Mouse (Mus musculus): ENCODE measurements around the gene Grin1. TPM values are rescaled to one million over a fixed set of nuclear protein-coding genes. Genes with fewer than 3 reads are reported as not detected.

Grin1 gene
- polyA plus RNA-seq (2015; fragmentation: Nextera tagmentation; extraction: Ambion mirVana) = 19.1 and 21.5 TPM in 2 replicates

DNA sequence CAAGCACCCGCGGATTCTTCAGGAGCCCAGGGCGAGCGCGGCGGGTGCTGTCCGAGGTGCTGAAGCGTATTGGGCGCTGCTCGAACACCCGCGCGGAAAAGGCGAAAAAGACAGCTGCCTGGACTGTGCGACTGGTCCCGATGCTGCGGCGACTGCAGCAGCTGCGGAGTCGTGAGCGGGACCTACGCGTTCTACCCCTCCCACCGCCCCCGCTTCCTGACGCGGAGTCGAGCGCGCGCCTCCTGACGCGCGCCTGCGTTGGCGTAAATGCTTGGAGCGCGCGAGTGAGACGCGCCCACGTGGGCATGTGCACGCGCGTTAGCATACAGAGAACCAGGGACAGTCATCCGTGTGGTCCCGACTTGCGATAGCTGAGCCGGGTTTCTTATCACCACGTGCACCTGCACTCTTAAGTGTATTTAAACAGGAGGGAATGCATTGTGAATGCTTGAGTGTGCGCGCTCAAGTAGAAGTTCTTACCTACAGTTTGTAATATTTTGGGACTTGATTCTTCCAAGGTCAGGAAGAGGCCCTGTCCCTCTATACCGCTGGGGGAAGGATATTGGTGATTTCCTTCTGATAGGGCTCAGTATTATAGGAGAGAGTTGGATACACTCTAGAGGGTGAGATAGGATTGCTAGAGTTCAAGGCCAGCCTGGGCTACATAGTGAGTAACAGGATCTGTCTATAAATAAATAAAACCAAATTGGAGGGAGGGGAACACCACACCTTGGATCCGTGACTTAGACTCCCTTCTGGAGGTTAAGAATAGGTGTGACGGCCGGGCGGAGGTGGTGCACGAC lies at the start of gene Grin1:
Gene Grin1 (minus strand): TSS at position 217 of the 803 bp plus-strand sequence.
- peak; percentile 81 for ATAC-seq (replicated peaks)
- Histone ChIP-seq H3K4me1 (peaks cover 14% of the 10 kb centered on the region; the same call in 1 of the 2 replicates), H3K36me3 (no peaks in the 10 kb centered on the region), H3K9ac (replicated peaks) (peak within 1 kb of the TSS; percentile 63), H3K27ac (replicated peaks) (peak within 1 kb of the TSS; percentile 78), H3K4me2 (replicated peaks) (peak within 1 kb of the TSS; percentile 78), H3K9me3 (no peaks in the 10 kb centered on the region), H3K27me3 (peaks cover 42% of the 10 kb centered on the region), H3K4me3 (peak within 1 kb of the TSS; percentile 62)
- WGBS = 9% methylated on average over 58 of the region's 58 CpGs

DNA sequence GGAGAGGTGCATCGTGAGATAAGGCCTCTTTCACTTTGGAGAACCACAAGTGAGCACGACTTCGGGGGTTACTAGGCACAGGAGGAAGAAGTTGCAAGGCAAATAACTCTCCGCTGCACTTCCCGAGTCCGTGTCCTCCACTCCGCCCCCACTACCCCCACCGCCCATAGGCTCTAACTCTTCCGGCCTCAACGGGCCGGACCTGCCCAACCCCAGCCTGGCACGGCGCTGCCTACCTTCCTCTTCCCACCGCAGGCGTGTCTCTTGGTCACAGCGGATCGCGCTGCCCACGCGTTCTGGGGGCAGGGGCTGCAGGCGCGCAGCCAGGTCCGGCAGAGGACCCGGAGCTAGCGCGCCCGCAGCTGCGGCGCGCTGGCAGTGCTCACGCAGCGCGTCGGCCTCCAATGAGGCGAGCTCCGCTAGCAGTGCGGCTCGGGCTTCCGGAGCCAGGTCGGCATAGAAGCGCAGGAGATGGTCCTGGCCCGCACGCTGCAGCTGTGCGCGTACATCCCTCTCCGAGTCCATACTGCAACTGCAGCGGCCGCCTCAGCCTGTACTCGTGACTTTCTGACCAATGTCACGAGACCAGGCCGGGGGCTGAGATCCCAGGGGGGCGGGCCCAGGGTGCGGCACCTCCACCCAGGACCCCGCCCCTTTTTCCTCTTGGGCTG lies 46.2 kb upstream of the Grin1 start, which contains the start of gene Uap1l1:
Gene Uap1l1 (minus strand): TSS at position 592 of the 671 bp plus-strand sequence.
- Histone ChIP-seq H3K36me3 (no peaks in the 10 kb centered on the region), H3K27me3 (peaks cover 33% of the 10 kb centered on the region), H3K9me3 (no peaks in the 10 kb centered on the region), H3K27ac (replicated peaks) (no peak within 1 kb of the TSS), H3K9ac (replicated peaks) (peak within 1 kb of the TSS; percentile 52), H3K4me2 (replicated peaks) (peak within 1 kb of the TSS; percentile 81), H3K4me3 (peak within 1 kb of the TSS; percentile 45), H3K4me1 (peaks cover 10% of the 10 kb centered on the region)
- WGBS = under 1% methylated on average over 54 of the region's 54 CpGs
- ATAC-seq (replicated peaks) = peak; percentile 83

DNA sequence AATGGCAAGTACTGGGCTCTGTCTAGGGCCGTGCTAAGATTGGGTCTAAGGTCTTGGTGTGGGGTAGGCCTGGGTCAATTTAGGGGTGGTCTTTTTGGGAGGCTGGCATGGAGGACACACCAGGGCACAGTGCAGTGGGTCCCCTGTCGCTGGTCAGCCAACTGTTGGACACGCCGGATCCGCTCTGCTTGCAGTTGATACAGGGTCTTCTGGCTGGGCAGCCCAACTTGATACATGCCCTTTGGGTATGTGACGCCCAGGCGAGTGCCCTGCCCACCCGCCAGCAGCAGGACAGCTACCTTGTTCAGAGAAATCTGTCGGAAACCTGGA lies 45.7 kb upstream of the Grin1 start:
- Histone ChIP-seq H3K4me2 (replicated peaks) (peak overlapping the region; percentile 81), H3K27me3 (peaks cover 33% of the 10 kb centered on the region), H3K9ac (replicated peaks) (peak overlapping the region; percentile 52; the same call in 1 of the 2 replicates), H3K4me3 (peak overlapping the region; percentile 45), H3K4me1 (peaks cover 10% of the 10 kb centered on the region), H3K9me3 (no peaks in the 10 kb centered on the region), H3K36me3 (no peaks in the 10 kb centered on the region), H3K27ac (replicated peaks) (no peak overlapping the region)
- 34% methylated on average over 9 of the region's 9 CpGs for WGBS
- no peak for ATAC-seq (replicated peaks)

DNA sequence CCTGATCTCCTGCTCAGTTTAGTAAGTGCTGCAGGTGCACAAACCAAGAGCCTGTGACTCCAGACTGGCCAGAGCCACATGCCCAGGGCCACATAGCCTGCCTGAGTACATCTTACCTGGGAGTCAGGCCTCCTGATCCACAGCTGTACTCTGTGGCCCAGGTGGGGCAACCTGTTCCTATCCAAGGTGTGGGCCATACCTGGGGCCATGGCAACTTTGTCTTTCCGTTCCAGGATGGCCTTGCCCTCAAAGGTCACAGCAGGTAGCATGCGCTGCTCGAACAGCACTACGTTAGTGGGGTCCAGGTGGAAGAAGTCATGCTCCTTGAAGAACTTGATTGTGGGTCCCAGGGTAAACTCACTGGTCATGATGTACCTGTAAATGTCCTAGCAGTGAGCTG lies 45.3 kb upstream of the Grin1 start:
- Histone ChIP-seq H3K36me3 (no peaks in the 10 kb centered on the region), H3K9ac (replicated peaks) (no peak overlapping the region), H3K27ac (replicated peaks) (no peak overlapping the region), H3K27me3 (peaks cover 33% of the 10 kb centered on the region), H3K4me1 (peaks cover 10% of the 10 kb centered on the region), H3K4me3 (no peak overlapping the region), H3K4me2 (replicated peaks) (no peak overlapping the region), H3K9me3 (no peaks in the 10 kb centered on the region)
- WGBS = 86% methylated on average over 4 of the region's 4 CpGs
- no peak for ATAC-seq (replicated peaks)

DNA sequence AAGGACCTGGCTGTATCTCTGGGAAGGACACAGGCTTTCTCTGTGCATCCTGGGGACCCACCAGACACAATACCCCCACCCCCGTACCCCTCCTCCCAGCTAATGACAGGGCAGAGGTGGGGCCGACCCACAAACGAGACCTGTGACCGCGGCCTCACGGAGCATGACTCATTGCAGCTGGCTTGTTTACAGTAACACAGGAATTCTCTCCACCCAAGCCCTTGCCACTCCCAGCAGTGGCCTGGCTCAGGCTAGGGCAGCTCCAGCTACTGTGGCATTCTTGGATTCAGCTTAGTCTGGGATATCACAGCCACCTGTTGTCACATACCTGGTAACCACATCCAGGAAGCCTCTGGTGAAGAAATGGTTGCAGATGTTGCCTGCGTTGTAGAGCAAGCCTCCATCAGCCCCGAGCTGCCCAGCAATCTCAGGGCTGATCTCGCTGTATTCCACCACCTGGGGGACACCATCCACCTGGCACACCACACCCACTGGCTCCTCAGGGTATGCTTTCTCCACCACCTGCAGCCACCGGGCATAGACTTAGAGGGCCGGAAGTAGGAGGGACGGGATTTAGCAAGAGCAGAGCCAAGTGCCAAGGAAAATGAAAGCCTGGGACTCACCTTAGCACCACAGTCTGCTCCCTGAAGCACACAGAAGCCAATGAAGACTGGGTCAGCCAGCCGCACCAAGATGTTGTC lies 44.6 kb upstream of the Grin1 start:
- Histone ChIP-seq H3K36me3 (no peaks in the 10 kb centered on the region), H3K4me3 (no peak overlapping the region), H3K9ac (replicated peaks) (no peak overlapping the region), H3K27me3 (peaks cover 33% of the 10 kb centered on the region), H3K4me2 (replicated peaks) (no peak overlapping the region), H3K27ac (replicated peaks) (no peak overlapping the region), H3K4me1 (peaks cover 10% of the 10 kb centered on the region), H3K9me3 (no peaks in the 10 kb centered on the region)
- no peak for ATAC-seq (replicated peaks)
- WGBS = 63% methylated on average over 13 of the region's 13 CpGs

DNA sequence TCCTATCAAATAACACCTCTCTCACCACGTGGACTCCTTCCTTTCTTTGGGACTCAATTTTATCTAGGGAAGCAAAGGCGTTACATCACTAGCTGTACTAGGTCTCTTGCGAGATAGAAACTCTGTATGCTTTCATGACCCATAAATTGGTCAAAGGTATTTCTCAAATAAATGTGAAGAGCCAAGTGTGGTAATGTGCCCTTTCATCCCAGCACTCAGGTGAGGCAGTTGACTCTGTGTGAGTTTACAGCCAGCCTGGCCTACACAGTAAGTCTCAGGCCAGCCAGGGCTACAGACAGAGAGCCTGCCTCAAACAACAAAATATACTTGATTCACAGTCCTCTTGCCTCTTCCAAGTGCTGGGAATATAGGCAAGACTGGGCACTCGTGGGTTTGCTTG lies 40.9 kb upstream of the Grin1 start:
- ATAC-seq (replicated peaks) = no peak
- Histone ChIP-seq H3K9me3 (no peaks in the 10 kb centered on the region), H3K4me1 (peaks cover 24% of the 10 kb centered on the region), H3K9ac (replicated peaks) (no peak overlapping the region), H3K27me3 (peaks cover 16% of the 10 kb centered on the region), H3K27ac (replicated peaks) (no peak overlapping the region), H3K4me2 (replicated peaks) (no peak overlapping the region), H3K36me3 (no peaks in the 10 kb centered on the region), H3K4me3 (no peak overlapping the region)
- WGBS = 83% methylated on average over 4 of the region's 4 CpGs

DNA sequence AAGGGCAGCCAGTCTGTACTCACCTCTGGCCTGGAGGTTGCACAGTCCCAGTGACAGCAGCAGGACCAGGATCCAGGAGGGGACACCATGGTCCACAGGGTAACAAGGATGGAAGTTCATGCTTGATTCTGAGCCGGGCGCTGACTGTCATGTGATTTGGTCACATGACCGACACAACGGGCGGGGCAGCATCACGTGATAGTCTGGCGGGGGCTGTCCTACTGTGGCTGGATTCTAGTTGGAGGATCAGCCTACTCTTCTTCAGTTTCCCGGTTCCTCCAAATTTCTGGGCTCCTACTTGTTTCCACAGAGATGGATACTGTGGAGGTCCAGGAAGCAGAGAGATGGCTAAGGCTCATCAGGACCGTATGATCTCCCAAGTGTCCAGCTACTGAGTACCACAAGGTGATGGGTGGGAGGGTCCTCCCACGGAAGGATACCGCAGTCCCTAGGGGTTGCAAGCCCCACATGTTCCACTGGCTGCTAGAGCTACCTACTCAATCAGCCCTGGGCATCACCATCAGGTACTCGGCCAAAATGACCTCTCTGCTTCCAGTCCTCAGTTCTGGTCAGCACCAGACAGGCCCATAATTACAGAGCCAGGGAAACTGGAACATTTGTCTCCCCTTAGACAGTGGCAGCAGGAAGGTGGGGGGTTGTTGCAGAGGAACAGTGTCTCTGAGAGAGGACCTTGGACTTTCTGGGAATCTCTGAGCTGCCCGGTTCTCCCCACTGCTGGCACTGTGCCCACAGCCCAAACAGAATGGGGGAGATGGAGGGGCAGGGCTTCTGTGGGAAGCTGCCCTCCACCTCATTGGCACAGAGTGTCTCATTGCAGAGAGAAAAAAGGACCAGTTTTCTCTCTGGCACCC lies 37.5 kb upstream of the Grin1 start, which contains the start of gene Dpp7:
Gene Dpp7 (minus strand): TSS at position 152 of the 872 bp plus-strand sequence.
- peak within 1 kb of the TSS; percentile 95 for H3K4me2 ChIP-seq (replicated peaks)
- H3K9ac ChIP-seq (replicated peaks) = peak within 1 kb of the TSS; percentile 68
- H3K36me3 ChIP-seq = peaks cover 15% of the 10 kb centered on the region
- ATAC-seq (replicated peaks) = peak; percentile 76
- WGBS = 1% methylated on average over 13 of the region's 13 CpGs
- H3K27me3 ChIP-seq = no peaks in the 10 kb centered on the region
- 0 out of 2 replicates have a peak within 1 kb of the TSS, but pooled peaks have one; percentile 34 for H3K27ac ChIP-seq (replicated peaks)
- peaks cover 23% of the 10 kb centered on the region for H3K4me1 ChIP-seq
- H3K4me3 ChIP-seq = peak within 1 kb of the TSS; percentile 61
- no peaks in the 10 kb centered on the region for H3K9me3 ChIP-seq

DNA sequence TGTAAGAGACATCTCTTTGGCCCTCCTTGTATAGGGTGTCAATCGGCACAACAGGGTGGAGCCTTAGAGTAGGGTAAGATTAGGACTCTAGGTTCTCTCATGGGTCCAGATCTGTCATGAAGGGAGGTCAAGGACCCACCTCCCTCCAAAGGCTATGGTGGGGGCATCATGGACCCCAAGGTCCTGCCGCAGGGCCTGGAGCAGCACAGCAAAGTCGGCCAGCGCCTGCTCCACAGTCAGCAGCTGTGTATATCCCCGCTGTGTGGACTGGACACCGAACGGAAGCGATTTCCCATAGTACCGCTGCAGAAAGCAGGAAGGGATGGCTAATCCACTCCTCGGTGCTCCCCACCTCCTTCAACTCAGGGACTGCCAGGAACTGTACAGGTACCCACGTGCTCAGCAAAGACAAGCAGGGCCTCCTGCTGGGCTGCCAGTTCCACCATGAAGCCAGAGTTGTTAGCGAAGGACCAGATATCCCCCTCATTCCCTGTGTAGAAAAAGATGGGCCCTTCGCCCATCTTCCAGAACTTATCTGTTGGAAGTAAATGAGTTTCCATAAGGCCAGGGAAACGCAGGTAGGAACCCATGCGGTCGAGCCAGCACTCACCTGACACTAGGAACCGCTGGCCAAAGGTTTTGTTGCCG lies 36.6 kb upstream of the Grin1 start:
- Histone ChIP-seq H3K9me3 (no peaks in the 10 kb centered on the region), H3K36me3 (peaks cover 24% of the 10 kb centered on the region), H3K9ac (replicated peaks) (peak overlapping the region; percentile 68), H3K27me3 (no peaks in the 10 kb centered on the region), H3K4me3 (peak overlapping the region; percentile 61), H3K27ac (replicated peaks) (no peak overlapping the region), H3K4me2 (replicated peaks) (peak overlapping the region; percentile 95), H3K4me1 (peaks cover 23% of the 10 kb centered on the region)
- ATAC-seq (replicated peaks) = no peak
- 37% methylated on average over 18 of the region's 18 CpGs for WGBS

DNA sequence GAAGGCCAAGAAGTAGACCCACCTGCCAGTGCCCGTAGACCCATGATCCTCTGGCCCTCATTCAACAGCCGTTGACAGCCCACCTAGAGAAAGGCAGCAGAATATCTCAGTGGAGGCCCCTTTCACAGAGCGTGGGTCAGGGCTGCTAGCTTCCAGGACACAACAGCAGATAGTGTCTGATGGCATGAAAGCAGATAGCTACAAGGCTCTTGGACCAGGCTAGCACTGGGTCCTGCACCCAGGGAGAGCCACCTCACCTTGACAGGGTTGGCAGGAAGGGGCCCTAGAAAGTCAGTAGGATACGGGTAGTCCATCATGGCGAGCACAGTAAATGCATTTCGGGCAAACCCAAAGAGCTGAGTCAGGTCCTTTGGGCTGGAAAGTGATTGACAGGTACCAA lies 35.2 kb upstream of the Grin1 start:
- H3K4me3 ChIP-seq = no peak overlapping the region
- no peak overlapping the region for H3K4me2 ChIP-seq (replicated peaks)
- peaks cover 38% of the 10 kb centered on the region for H3K36me3 ChIP-seq
- ATAC-seq (replicated peaks) = no peak
- no peak overlapping the region for H3K9ac ChIP-seq (replicated peaks)
- H3K4me1 ChIP-seq = peaks cover 23% of the 10 kb centered on the region
- H3K27ac ChIP-seq (replicated peaks) = no peak overlapping the region
- 84% methylated on average over 6 of the region's 6 CpGs for WGBS
- no peaks in the 10 kb centered on the region for H3K27me3 ChIP-seq
- no peaks in the 10 kb centered on the region for H3K9me3 ChIP-seq

DNA sequence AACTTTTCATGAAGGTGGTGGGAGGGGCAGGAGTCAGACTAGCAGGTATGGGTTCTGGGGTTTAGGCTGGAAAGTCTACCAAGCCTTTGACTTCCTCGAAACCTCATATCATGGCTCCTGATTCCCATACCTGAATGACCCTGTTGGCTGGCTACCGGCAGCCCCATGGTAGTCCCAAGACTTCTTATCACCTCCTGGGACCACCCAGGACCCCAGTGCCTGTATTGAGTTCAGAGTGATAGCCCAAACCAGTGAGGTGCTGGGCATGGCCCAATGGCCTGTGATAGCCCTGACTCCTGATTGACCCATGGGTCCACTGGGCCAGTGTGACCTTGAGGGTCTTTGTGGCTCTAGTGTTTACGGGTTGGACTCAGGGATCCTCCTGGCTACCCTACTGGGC lies 31.7 kb upstream of the Grin1 start:
- Histone ChIP-seq H3K27ac (replicated peaks) (no peak overlapping the region), H3K9me3 (no peaks in the 10 kb centered on the region), H3K36me3 (peaks cover 70% of the 10 kb centered on the region), H3K4me2 (replicated peaks) (no peak overlapping the region), H3K4me3 (no peak overlapping the region), H3K9ac (replicated peaks) (no peak overlapping the region), H3K4me1 (peaks cover 8% of the 10 kb centered on the region), H3K27me3 (no peaks in the 10 kb centered on the region)
- 95% methylated on average over 3 of the region's 3 CpGs for WGBS
- ATAC-seq (replicated peaks) = no peak

DNA sequence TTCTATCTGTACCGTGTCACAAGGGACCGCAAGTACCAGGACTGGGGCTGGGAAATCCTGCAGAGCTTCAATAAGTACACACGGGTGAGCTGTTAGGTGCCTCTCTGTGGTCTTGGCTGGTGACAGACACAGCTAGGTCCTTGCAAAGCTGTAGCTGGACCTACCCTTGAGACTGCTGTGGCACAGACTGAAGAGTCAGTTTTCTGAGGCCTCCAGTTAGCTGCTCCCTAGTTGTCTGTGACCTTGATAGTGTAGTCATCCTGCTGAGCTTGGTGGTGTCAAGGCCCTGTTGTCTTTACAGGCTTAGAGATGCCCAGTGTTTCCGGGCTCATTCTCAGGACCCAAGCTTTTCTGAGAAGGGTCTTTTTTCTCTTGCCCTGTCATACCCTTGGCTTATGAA lies 30.5 kb upstream of the Grin1 start:
- Histone ChIP-seq H3K9me3 (no peaks in the 10 kb centered on the region), H3K9ac (replicated peaks) (no peak overlapping the region), H3K27ac (replicated peaks) (no peak overlapping the region), H3K4me3 (no peak overlapping the region), H3K4me1 (no peaks in the 10 kb centered on the region), H3K36me3 (peaks cover 82% of the 10 kb centered on the region), H3K27me3 (no peaks in the 10 kb centered on the region), H3K4me2 (replicated peaks) (no peak overlapping the region)
- WGBS = 96% methylated on average over 4 of the region's 4 CpGs
- no peak for ATAC-seq (replicated peaks)

Data from forebrain, embryonic 15.5 days (tissue).